Mouse (Mus musculus) midbrain, embryonic 12.5 days (tissue): ENCODE data around the gene Lxn. TPM values are rescaled to one million over a fixed set of nuclear protein-coding genes. Genes with fewer than 3 reads are reported as not detected.

Source experiments
- ATAC-seq: fragments of 200-750 bp; cut with Nextera tagmentation; 2 replicates; pipeline ENCODE4 v1.8.0; 2017; ENCODE audit warnings: low read depth, moderate TSS enrichment, moderate library complexity; ENCODE audit not compliant: low FRiP score
- H3K27ac ChIP-seq: fragments of 300-500 bp; sonication (generic); replicated peaks from 2 replicates; pipeline ENCODE4 v1.5.1; 2016; ENCODE audit warnings: mild to moderate bottlenecking
- H3K27me3 ChIP-seq: fragments of 300-500 bp; sonication (generic); 2 replicates; pipeline ENCODE4 v1.6.1; 2016; ENCODE audit warnings: mild to moderate bottlenecking
- H3K36me3 ChIP-seq: fragments of 300-500 bp; sonication (generic); 2 replicates; pipeline ENCODE4 v1.6.1; 2016
- H3K4me1 ChIP-seq: fragments of 300-500 bp; sonication (generic); 2 replicates; pipeline ENCODE4 v1.6.1; 2016
- H3K4me2 ChIP-seq: fragments of 300-500 bp; sonication (generic); replicated peaks from 2 replicates; pipeline ENCODE4 v1.6.1; 2016; ENCODE audit warnings: mild to moderate bottlenecking, moderate library complexity
- H3K4me3 ChIP-seq: fragments of 300-500 bp; sonication (generic); 2 replicates; pipeline ENCODE4 v1.5.1; 2016; ENCODE audit warnings: mild to moderate bottlenecking
- H3K9ac ChIP-seq: fragments of 300-500 bp; sonication (generic); replicated peaks from 2 replicates; pipeline ENCODE4 v1.6.1; 2016; ENCODE audit warnings: mild to moderate bottlenecking, moderate library complexity
- H3K9me3 ChIP-seq: fragments of 300-500 bp; sonication (generic); 2 replicates; pipeline ENCODE4 v1.6.1; 2016; ENCODE audit warnings: mild to moderate bottlenecking
- WGBS: fragments of 180-500 bp; shearing (Covaris S2); methylation state at CpG from one replicate; pipeline ENCODE4 v1.1.7; 2016; 5-methylcytosine and 5-hydroxymethylcytosine counted together
- polyA plus RNA-seq: library from polyadenylated mRNA; unstranded; fragments of >200 nt; fragmentation: Nextera tagmentation; extraction: Ambion mirVana; gene quantifications from 2 replicates; pipeline ENCODE4 v1.2.1, GENCODE M21; 2016

Gene Lxn
- polyA plus RNA-seq, 1 experiment from 2014 or later = 93.2 TPM

GRCm38 (mm10) chr3:67490156-67490555 is 26.4 kb upstream of the Lxn start:
- Histone ChIP-seq H3K9me3 (no peaks in the 10 kb centered on the region), H3K4me2 (no peak overlapping the region), H3K4me3 (no peak overlapping the region), H3K9ac (no peak overlapping the region), H3K36me3 (no peaks in the 10 kb centered on the region), H3K27ac (no peak overlapping the region), H3K4me1 (no peaks in the 10 kb centered on the region), H3K27me3 (no peaks in the 10 kb centered on the region)
- 57% methylated on average over 4 of the region's 4 CpGs for WGBS
- no peak for ATAC-seq

DNA sequence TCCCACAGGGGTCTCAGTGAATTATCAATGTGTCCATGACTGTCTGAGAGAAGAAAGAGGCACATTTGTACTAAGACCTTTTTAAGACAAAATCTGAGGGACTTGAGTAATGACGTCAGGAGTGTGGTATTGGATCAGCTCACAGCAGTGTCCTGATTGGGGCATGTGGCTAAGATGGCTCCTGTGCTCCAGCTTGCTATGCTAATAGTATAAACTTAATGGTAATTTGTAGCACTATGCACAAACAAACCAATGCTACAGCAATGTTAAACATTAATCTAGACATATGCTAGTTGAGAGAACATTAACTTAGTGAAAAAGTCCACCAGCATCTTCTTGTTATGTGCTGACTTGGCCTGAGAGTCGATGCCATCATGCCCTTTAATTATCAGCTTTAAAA is 21.5 kb upstream of the Lxn start:
- Histone ChIP-seq H3K4me3 (no peak overlapping the region), H3K27ac (no peak overlapping the region), H3K4me2 (no peak overlapping the region), H3K9ac (no peak overlapping the region), H3K4me1 (no peaks in the 10 kb centered on the region), H3K9me3 (no peaks in the 10 kb centered on the region), H3K36me3 (no peaks in the 10 kb centered on the region), H3K27me3 (no peaks in the 10 kb centered on the region)
- no peak for ATAC-seq
- WGBS = 79% methylated on average over 2 of the region's 2 CpGs

DNA sequence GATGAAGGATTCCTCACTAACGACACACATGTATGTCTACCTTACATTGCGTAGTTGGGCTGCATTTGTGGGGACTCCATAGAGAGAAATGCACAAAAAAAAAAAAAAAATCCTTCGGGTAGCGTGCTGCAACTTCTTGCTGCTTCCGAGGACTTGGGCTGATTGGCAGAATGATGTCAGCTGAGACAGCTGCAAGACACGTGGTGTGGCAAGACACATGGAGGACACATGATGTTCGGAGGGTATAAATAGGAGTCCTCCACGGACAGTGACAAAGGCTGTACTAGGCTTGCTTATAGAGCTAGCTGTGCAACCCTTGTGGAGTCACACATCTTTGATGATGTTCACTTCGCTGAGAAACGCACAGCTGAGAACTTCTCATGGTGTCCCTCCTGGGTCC is 18.7 kb upstream of the Lxn start:
- 94% methylated on average over 10 of the region's 10 CpGs for WGBS
- H3K9ac ChIP-seq = no peak overlapping the region
- no peak for ATAC-seq
- H3K4me2 ChIP-seq = no peak overlapping the region
- no peaks in the 10 kb centered on the region for H3K9me3 ChIP-seq
- no peaks in the 10 kb centered on the region for H3K36me3 ChIP-seq
- H3K27me3 ChIP-seq = no peaks in the 10 kb centered on the region
- no peak overlapping the region for H3K4me3 ChIP-seq
- H3K4me1 ChIP-seq = no peaks in the 10 kb centered on the region
- no peak overlapping the region for H3K27ac ChIP-seq

GRCm38 (mm10) chr3:67479806-67480205 is 16.1 kb upstream of the Lxn start:
- Histone ChIP-seq H3K27me3 (no peaks in the 10 kb centered on the region), H3K27ac (no peak overlapping the region), H3K4me2 (no peak overlapping the region), H3K4me1 (no peaks in the 10 kb centered on the region), H3K9ac (no peak overlapping the region), H3K36me3 (peaks cover 13% of the 10 kb centered on the region; the same call in 1 of the 2 replicates), H3K9me3 (no peaks in the 10 kb centered on the region), H3K4me3 (no peak overlapping the region)
- no peak for ATAC-seq
- 95% methylated on average over 11 of the region's 11 CpGs for WGBS

GRCm38 (mm10) chr3:67473438-67473837 is 9.7 kb upstream of the Lxn start:
- Histone ChIP-seq H3K4me1 (no peaks in the 10 kb centered on the region), H3K9ac (no peak overlapping the region), H3K4me2 (no peak overlapping the region), H3K9me3 (no peaks in the 10 kb centered on the region), H3K27ac (no peak overlapping the region), H3K4me3 (no peak overlapping the region), H3K27me3 (no peaks in the 10 kb centered on the region), H3K36me3 (peaks cover 26% of the 10 kb centered on the region)
- no peak for ATAC-seq
- WGBS = 90% methylated on average over 6 of the region's 6 CpGs

- Histone ChIP-seq H3K27me3 (no peaks in the 10 kb centered on the region), H3K36me3 (peaks cover 39% of the 10 kb centered on the region), H3K9me3 (no peaks in the 10 kb centered on the region), H3K9ac (no peak overlapping the region), H3K4me3 (no peak overlapping the region), H3K27ac (no peak overlapping the region), H3K4me1 (no peaks in the 10 kb centered on the region), H3K4me2 (no peak overlapping the region)
- 90% methylated on average over 4 of the region's 4 CpGs for WGBS
- ATAC-seq = no peak
These were observed 7.8 kb upstream of the Lxn start for GRCm38 (mm10) chr3:67471408-67472127.

- Histone ChIP-seq H3K4me1 (peaks cover 16% of the 10 kb centered on the region), H3K27ac (no peak overlapping the region), H3K36me3 (peaks cover 20% of the 10 kb centered on the region), H3K9ac (no peak overlapping the region), H3K27me3 (no peaks in the 10 kb centered on the region), H3K4me2 (no peak overlapping the region), H3K9me3 (no peaks in the 10 kb centered on the region), H3K4me3 (no peak overlapping the region)
- no peak for ATAC-seq
- WGBS = 92% methylated on average over 2 of the region's 2 CpGs
These were observed 3.6 kb upstream of the Lxn start for GRCm38 (mm10) chr3:67467281-67467680.

GRCm38 (mm10) chr3:67466576-67466975 is 2.9 kb upstream of the Lxn start:
- peaks cover 21% of the 10 kb centered on the region for H3K4me1 ChIP-seq
- no peak overlapping the region for H3K27ac ChIP-seq
- no peaks in the 10 kb centered on the region for H3K27me3 ChIP-seq
- H3K9ac ChIP-seq = no peak overlapping the region
- no peak overlapping the region for H3K4me2 ChIP-seq
- H3K4me3 ChIP-seq = no peak overlapping the region
- H3K9me3 ChIP-seq = no peaks in the 10 kb centered on the region
- 90% methylated on average over 5 of the region's 5 CpGs for WGBS
- ATAC-seq = no peak
- peaks cover 20% of the 10 kb centered on the region for H3K36me3 ChIP-seq

- peaks cover 21% of the 10 kb centered on the region for H3K36me3 ChIP-seq
- 4% methylated on average over 12 of the region's 12 CpGs for WGBS
- peak overlapping the region; percentile 58 for H3K27ac ChIP-seq
- no peaks in the 10 kb centered on the region for H3K9me3 ChIP-seq
- H3K9ac ChIP-seq = peak overlapping the region; percentile 79
- peaks cover 26% of the 10 kb centered on the region for H3K4me1 ChIP-seq
- ATAC-seq = no peak; the same call in 1 of the 2 replicates
- H3K27me3 ChIP-seq = no peaks in the 10 kb centered on the region
- H3K4me3 ChIP-seq = peak overlapping the region; percentile 66
- peak overlapping the region; percentile 88 for H3K4me2 ChIP-seq
These were observed 725 bp downstream of the Lxn start for GRCm38 (mm10) chr3:67463001-67463400.

DNA sequence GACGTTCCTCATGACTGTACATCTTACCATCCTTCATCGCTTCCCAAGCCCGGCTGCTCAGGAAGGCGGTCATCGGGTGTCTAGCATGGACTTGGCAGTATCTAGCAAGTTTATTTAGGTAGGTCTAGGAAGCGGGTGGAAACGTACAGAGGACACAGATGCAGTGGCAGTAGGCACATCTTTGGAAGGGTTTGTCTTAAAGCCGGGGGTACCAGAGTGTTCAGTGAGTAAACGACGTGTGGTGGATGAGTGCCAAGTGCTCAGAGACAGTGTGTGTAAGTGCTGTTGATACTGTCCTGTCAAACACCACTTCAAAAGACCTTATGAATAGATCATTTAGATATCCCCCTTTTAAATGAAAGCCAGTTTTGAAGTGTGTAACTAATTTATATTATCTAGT is 1.1 kb downstream of the Lxn start:
- H3K36me3 ChIP-seq = peaks cover 19% of the 10 kb centered on the region
- no peak for ATAC-seq
- H3K9ac ChIP-seq = no peak overlapping the region; the same call in 1 of the 2 replicates
- H3K4me3 ChIP-seq = peak overlapping the region; percentile 66
- 67% methylated on average over 10 of the region's 10 CpGs for WGBS
- H3K4me1 ChIP-seq = peaks cover 26% of the 10 kb centered on the region
- peak overlapping the region; percentile 88 for H3K4me2 ChIP-seq
- H3K27me3 ChIP-seq = no peaks in the 10 kb centered on the region
- no peaks in the 10 kb centered on the region for H3K9me3 ChIP-seq
- 0 out of 2 replicates have a peak overlapping the region, but pooled peaks have one; percentile 2 for H3K27ac ChIP-seq

GRCm38 (mm10) chr3:67462015-67462414 is 1.7 kb downstream of the Lxn start:
- WGBS = 69% methylated on average over 7 of the region's 7 CpGs
- H3K4me2 ChIP-seq = peak overlapping the region; percentile 88; the same call in 1 of the 2 replicates
- no peak overlapping the region for H3K27ac ChIP-seq
- H3K36me3 ChIP-seq = peaks cover 24% of the 10 kb centered on the region
- no peaks in the 10 kb centered on the region for H3K9me3 ChIP-seq
- no peak overlapping the region for H3K9ac ChIP-seq
- peaks cover 26% of the 10 kb centered on the region for H3K4me1 ChIP-seq
- no peak overlapping the region for H3K4me3 ChIP-seq
- H3K27me3 ChIP-seq = no peaks in the 10 kb centered on the region
- ATAC-seq = no peak

DNA sequence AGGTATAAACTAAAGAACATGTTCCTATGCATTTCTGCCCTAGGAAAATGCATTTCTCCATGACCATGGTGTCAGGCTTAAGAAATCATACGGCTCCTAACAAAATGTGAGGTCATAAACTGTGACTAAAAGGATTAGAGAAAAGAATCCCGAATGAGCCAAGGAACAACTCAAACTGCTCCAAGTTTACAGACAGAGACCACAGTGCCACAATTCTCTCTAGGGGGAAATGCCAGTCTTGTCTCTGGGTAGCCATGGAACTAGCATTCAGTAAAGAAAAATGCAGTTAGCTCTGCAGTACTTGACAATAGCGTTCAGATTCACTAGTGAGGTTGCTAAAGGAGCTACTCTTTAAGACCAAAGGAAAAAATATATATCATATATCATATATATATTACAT is 3.8 kb downstream of the Lxn start:
- H3K27me3 ChIP-seq = no peaks in the 10 kb centered on the region

More for the DNA sequence above, 3.8 kb downstream of the Lxn start:
- peak overlapping the region; percentile 42; the same call in 1 of the 2 replicates for H3K27ac ChIP-seq
- H3K36me3 ChIP-seq = peaks cover 40% of the 10 kb centered on the region
- peaks cover 26% of the 10 kb centered on the region for H3K4me1 ChIP-seq
- no peak overlapping the region for H3K4me2 ChIP-seq
- H3K9me3 ChIP-seq = no peaks in the 10 kb centered on the region
- no peak overlapping the region for H3K4me3 ChIP-seq
- ATAC-seq = no peak
- 44% methylated on average over 3 of the region's 3 CpGs for WGBS
- no peak overlapping the region for H3K9ac ChIP-seq
